ENCODE assay signal across 19 mouse cellular contexts in the genomic region with DNA sequence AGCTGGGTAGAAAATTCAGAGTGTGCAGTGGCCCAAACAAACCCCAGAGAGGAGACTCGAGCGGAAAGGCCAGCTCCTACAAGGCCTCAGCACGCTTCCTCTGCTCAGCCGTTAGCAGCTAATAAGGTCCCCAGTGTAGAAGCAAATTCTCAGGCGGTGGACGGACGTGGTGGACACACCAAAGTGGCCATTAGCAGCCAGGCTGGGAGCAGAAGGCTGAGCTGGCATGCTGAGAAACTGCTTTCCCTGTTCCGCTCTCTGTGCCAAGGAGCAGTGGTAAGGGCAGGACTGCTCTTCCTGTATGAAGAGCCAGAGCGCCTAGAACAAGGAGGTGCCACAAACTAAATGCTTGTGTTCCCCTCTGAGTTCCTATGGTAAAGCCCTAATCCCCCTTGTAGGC.
DNase-seq lines count a peak whose midpoint lies in the region; TF ChIP-seq lines count a peak whose summit lies in the region.
"Had no signal": no experiment of that assay in that cellular context is flagged by ENCODE, and none has a peak within 500 bp of the region (broad histone marks: within the 10 kb centered on the region; RNA-seq: fewer than 3 reads in every experiment).

No protein-coding gene starts in this region.

- TF ChIP-seq POLR2A in cerebellum, adult 2 months (IDR thresholded peaks at IDR 0.05; ENCODE audit: borderline replicate concordance, insufficient read depth, low read length), result no peak

- intact Hi-C loops in heart, postnatal 14 days (cut with DNase I), result no loop called here

- TF ChIP-seq CTCF in cerebellum, adult 2 months (IDR thresholded peaks at IDR 0.05; ENCODE audit: borderline replicate concordance, insufficient read depth, low read depth, low read length), result no peak

- peaks cover 5% of the 10 kb centered on the region; the same call in 1 of the 2 replicates for H3K4me1 ChIP-seq in cerebellum, adult 2 months (ENCODE audit: control insufficient read depth, insufficient read depth, low read length)
- H3K4me1 ChIP-seq: megakaryocyte, embryonic 14.5 days had no signal

- peak; percentile 68 for DNase-seq in heart, adult 11 months
- no peak for DNase-seq in heart, postnatal 14 days
- peak; percentile 54 for DNase-seq in brain, adult 2 months (ENCODE audit: low read depth, low spot score)
- DNase-seq in cerebellum, adult 2 months, result peak; percentile 40 to 66
- peak; percentile 52 to 56 for DNase-seq in cerebellum, postnatal 36 days
- no peak for DNase-seq in lung, postnatal 10 days
- no peak for DNase-seq in lung, postnatal 4 days
- no peak for DNase-seq in adrenal gland, postnatal 10 days
- DNase-seq: forebrain, postnatal 0 days; gastrocnemius, adult 2 months; heart, adult 2 months; kidney, postnatal 10 days; liver; lung, postnatal 14 days; right cerebral cortex, postnatal 25 days; thymus, adult 2 months had no signal

- H3K4me3 ChIP-seq in cerebellum, adult 2 months (replicated peaks; ENCODE audit: insufficient read depth, low read depth, low read length), result no peak overlapping the region
- H3K4me3 ChIP-seq: gastrocnemius, adult 2 months; heart, adult 2 months; hindbrain, embryonic 15.5 days; megakaryocyte, embryonic 14.5 days; myocyte had no signal

- H3K27me3 ChIP-seq in cerebellum, adult 2 months (ENCODE audit: control insufficient read depth, insufficient read depth, low read length), result no peaks in the 10 kb centered on the region
- H3K27me3 ChIP-seq: hindbrain, embryonic 15.5 days had no signal

- H3K27ac ChIP-seq in cerebellum, adult 2 months (ENCODE audit: insufficient read depth, low read length), result no peak overlapping the region
- H3K27ac ChIP-seq: gastrocnemius, adult 2 months; heart, adult 2 months; hindbrain, embryonic 15.5 days had no signal

- WGBS in cerebellum, adult 2 months, result 29% methylated on average over 9 of the region's 9 CpGs

Comparison
In these comparisons a context has a peak if more than half of its experiments do, and no peak if none do; other contexts are left out.
1. DNase-seq: peak in heart, adult 11 months (single experiment), brain, adult 2 months (single experiment), cerebellum, adult 2 months (2 of 2) and cerebellum, postnatal 36 days (2 of 2); none in heart, postnatal 14 days (0 of 2), lung, postnatal 10 days (single experiment), lung, postnatal 4 days (0 of 2) and adrenal gland, postnatal 10 days (single experiment).